Mouse (Mus musculus) heart, adult 2 months (tissue): ENCODE data around the gene Sumf2. TPM values are rescaled to one million over a fixed set of nuclear protein-coding genes. Genes with fewer than 3 reads are reported as not detected.

Experiments used
- DNase-seq, 2 experiments: peaks; one replicate each; pipeline ENCODE4 v3.0.0; 2021
- H3K27ac ChIP-seq: fragments of 200-600 bp; 2 replicates; pipeline ENCODE4 v1.8.1; 2022
- H3K27me3 ChIP-seq: fragments of 200-500 bp; 2 replicates; pipeline ENCODE4 v1.6.1; 2012; ENCODE audit warnings: mild to moderate bottlenecking, low read length, inconsistent platforms, mixed read lengths; ENCODE audit not compliant: control insufficient read depth, insufficient read depth
- H3K36me3 ChIP-seq: fragments of 200-500 bp; 2 replicates; pipeline ENCODE4 v1.6.1; 2012; ENCODE audit warnings: low read length, inconsistent platforms; ENCODE audit not compliant: control insufficient read depth, insufficient read depth
- H3K4me1 ChIP-seq: fragments of 200-500 bp; 2 replicates; pipeline ENCODE4 v1.6.1; 2011; ENCODE audit warnings: low read length; ENCODE audit not compliant: control insufficient read depth, insufficient read depth
- H3K4me3 ChIP-seq: fragments of 200-600 bp; 2 replicates; pipeline ENCODE4 v1.8.1; 2022
- H3K79me2 ChIP-seq: fragments of 200-500 bp; replicated peaks from 2 replicates; pipeline ENCODE4 v1.6.1; 2012; ENCODE audit warnings: mild to moderate bottlenecking, inconsistent platforms, low read length, moderate library complexity, mixed read lengths; ENCODE audit not compliant: control insufficient read depth, insufficient read depth
- H3K9ac ChIP-seq: fragments of 200-500 bp; 2 replicates; pipeline ENCODE4 v1.6.1; 2012; ENCODE audit warnings: low read depth, mild to moderate bottlenecking, control low read depth, inconsistent platforms, low read length, mixed read lengths
- CTCF ChIP-seq: fragments of 200-600 bp; IDR thresholded peaks from 2 replicates; pipeline ENCODE4 v1.8.1; 2022; ENCODE audit warnings: antibody characterized with exemption, mild to moderate bottlenecking, moderate library complexity
- EP300 ChIP-seq: fragments of 200-500 bp; IDR thresholded peaks from 2 replicates; pipeline ENCODE4 v1.6.1; 2011; ENCODE audit warnings: low read depth, low read length, control low read depth; ENCODE audit not compliant: insufficient read depth
- POLR2A ChIP-seq: fragments of 200-500 bp; IDR thresholded peaks from 2 replicates; pipeline ENCODE4 v1.6.1; 2011; ENCODE audit warnings: mild to moderate bottlenecking, low read depth, low read length, control low read depth; ENCODE audit not compliant: insufficient read depth
- WGBS: fragments of 180-500 bp; shearing (Covaris S2); methylation state at CpG from one replicate; pipeline ENCODE4 v1.1.7; 2018; 5-methylcytosine and 5-hydroxymethylcytosine counted together
- intact Hi-C: fragments of 180-260 bp; cut with DNase I; formaldehyde crosslinking; loops from one replicate; pipeline ENCODE4 v1.15.1; 2025
- long read RNA-seq: library from polyadenylated mRNA; stranded (forward); transcript quantifications from one replicate; pipeline ENCODE4 v2.0.0, GENCODE M21; 2021
- polyA plus RNA-seq: library from polyadenylated mRNA; depleted of rRNA; stranded (reverse); fragments of >200 nt; gene quantifications from 2 replicates; pipeline ENCODE4 v1.2.3, GENCODE M21; 2012; rRNA removed
- total RNA-seq, 2 experiments: library from RNA; stranded (reverse); gene quantifications; 2 replicates each; pipeline ENCODE4 v1.2.3; 2021

Sumf2 gene
- total RNA-seq, result 10 to 100 TPM in 1 of 2 experiments, 1 to 10 TPM in 1; 9.1 to 10.9 TPM
- polyA plus RNA-seq, result 6.2 and 7.0 TPM in 2 replicates
- long read RNA-seq, transcript Sumf2-204 (9 exons, 2,264 nt), result major isoform, 12 of 16 reads
- long read RNA-seq, partial matches to known transcripts, result 0 of 16 reads
- long read RNA-seq, other reads (novel, unspliced or antisense), result 4 of 16 reads

GRCm38 (mm10) chr5:129846752-129847557, at the start of gene Sumf2:
Gene Sumf2 (plus strand): TSS chr5:129846986.
- peak within 1 kb of the TSS; percentile 71 for H3K4me3 ChIP-seq
- no peaks in the 10 kb centered on the region for H3K27me3 ChIP-seq
- intact Hi-C loops, result no loop called here
- H3K27ac ChIP-seq, result peak within 1 kb of the TSS; percentile 68
- TF ChIP-seq POLR2A (peak; percentile 97), CTCF (peak; percentile 33), EP300 (peak; percentile 84)
- WGBS, result 5% methylated on average over 22 of the region's 22 CpGs
- H3K4me1 ChIP-seq, result peaks cover 2% of the 10 kb centered on the region
- no peaks in the 10 kb centered on the region for H3K79me2 ChIP-seq
- H3K9ac ChIP-seq, result peak within 1 kb of the TSS; percentile 83
- DNase-seq, result peak; percentile 96 to 97
- H3K36me3 ChIP-seq, result peaks cover 7% of the 10 kb centered on the region

GRCm38 (mm10) chr5:129844848-129845247, 1.9 kb upstream of the Sumf2 start:
- TF ChIP-seq EP300 (no peak), POLR2A (no peak), CTCF (no peak)
- WGBS, result 90% methylated on average over 5 of the region's 5 CpGs
- H3K27me3 ChIP-seq, result no peaks in the 10 kb centered on the region

GRCm38 (mm10) chr5:129847558-129847820, 703 bp downstream of the Sumf2 start:
- Histone ChIP-seq H3K9ac (0 out of 2 replicates have a peak overlapping the region, but pooled peaks have one; percentile 25), H3K4me3 (peak overlapping the region; percentile 71), H3K79me2 (no peaks in the 10 kb centered on the region), H3K27ac (no peak overlapping the region; the same call in 1 of the 2 replicates), H3K36me3 (peaks cover 7% of the 10 kb centered on the region), H3K27me3 (no peaks in the 10 kb centered on the region), H3K4me1 (peaks cover 2% of the 10 kb centered on the region)
- intact Hi-C loops, result no loop called here
- no peak for DNase-seq
- no peak for TF ChIP-seq EP300
- TF ChIP-seq POLR2A, result no peak
- no peak for TF ChIP-seq CTCF
- WGBS, result 33% methylated on average over 8 of the region's 8 CpGs

More at GRCm38 (mm10) chr5:129844848-129845247, 1.9 kb upstream of the Sumf2 start:
- no peaks in the 10 kb centered on the region for H3K79me2 ChIP-seq
- peaks cover 7% of the 10 kb centered on the region for H3K36me3 ChIP-seq
- intact Hi-C loops, result no loop called here
- H3K4me3 ChIP-seq, result no peak overlapping the region
- H3K27ac ChIP-seq, result no peak overlapping the region
- H3K9ac ChIP-seq, result no peak overlapping the region
- DNase-seq, result no peak
- H3K4me1 ChIP-seq, result peaks cover 2% of the 10 kb centered on the region

GRCm38 (mm10) chr5:129855163-129855562, 8.4 kb downstream of the Sumf2 start:
- no peak overlapping the region for H3K27ac ChIP-seq
- no peak overlapping the region for H3K4me3 ChIP-seq
- H3K79me2 ChIP-seq, result no peaks in the 10 kb centered on the region
- 53% methylated on average over 5 of the region's 5 CpGs for WGBS
- no peak for TF ChIP-seq EP300
- no peak for TF ChIP-seq POLR2A
- no peak for TF ChIP-seq CTCF
- no peaks in the 10 kb centered on the region for H3K36me3 ChIP-seq
- no peak for DNase-seq
- H3K9ac ChIP-seq, result no peak overlapping the region
- intact Hi-C loops, result no loop called here
- H3K27me3 ChIP-seq, result no peaks in the 10 kb centered on the region
- no peaks in the 10 kb centered on the region for H3K4me1 ChIP-seq

- H3K36me3 ChIP-seq, result no peaks in the 10 kb centered on the region
- 89% methylated on average over 5 of the region's 5 CpGs for WGBS
- intact Hi-C loops, result no loop called here
These were observed 9.6 kb downstream of the Sumf2 start for GRCm38 (mm10) chr5:129856414-129856813.

GRCm38 (mm10) chr5:129862325-129862724, 15.5 kb downstream of the Sumf2 start:
- H3K4me1 ChIP-seq, result peaks cover 3% of the 10 kb centered on the region; the same call in 1 of the 2 replicates
- no peak overlapping the region for H3K9ac ChIP-seq
- H3K27me3 ChIP-seq, result no peaks in the 10 kb centered on the region
- H3K4me3 ChIP-seq, result no peak overlapping the region
- H3K79me2 ChIP-seq, result no peaks in the 10 kb centered on the region
- WGBS, result 96% methylated on average over 6 of the region's 6 CpGs
- no peak overlapping the region for H3K27ac ChIP-seq
- no peaks in the 10 kb centered on the region for H3K36me3 ChIP-seq
- DNase-seq, result no peak
- intact Hi-C loops, result no loop called here
- no peak for TF ChIP-seq CTCF
- no peak for TF ChIP-seq POLR2A
- TF ChIP-seq EP300, result no peak

More at GRCm38 (mm10) chr5:129856414-129856813, 9.6 kb downstream of the Sumf2 start:
- no peak for DNase-seq
- Histone ChIP-seq H3K4me1 (no peaks in the 10 kb centered on the region), H3K27ac (no peak overlapping the region), H3K79me2 (no peaks in the 10 kb centered on the region), H3K27me3 (no peaks in the 10 kb centered on the region), H3K4me3 (no peak overlapping the region), H3K9ac (no peak overlapping the region)
- TF ChIP-seq POLR2A (no peak), CTCF (peak; percentile 31), EP300 (no peak)
